Mouse (Mus musculus): ENCODE data around the gene Rin1.
A peak's percentile ranks its signal among the peaks of the same experiment; 100 is the strongest.

Gene Rin1

DNA sequence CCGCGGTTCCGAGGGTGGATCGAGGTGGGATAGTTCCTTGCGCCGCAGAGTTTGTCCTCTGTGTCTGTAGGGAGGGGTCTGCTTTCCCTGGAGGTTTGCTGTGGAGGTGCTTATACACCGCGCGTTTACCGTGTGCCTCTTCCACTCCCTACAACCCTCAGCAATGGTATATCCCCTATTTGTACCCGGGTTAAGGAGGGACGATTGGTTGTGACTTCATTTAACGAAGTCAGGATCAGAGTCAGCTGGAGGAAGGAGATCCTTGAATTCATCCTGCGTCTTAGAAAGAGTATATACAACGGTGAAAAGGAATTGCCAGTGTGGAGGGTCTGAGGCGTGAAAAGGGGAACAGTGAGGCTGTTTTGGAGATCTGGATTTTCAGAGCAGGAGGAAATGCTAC is 8.7 kb upstream of the Rin1 start:
- no peak for DNase-seq (ENCODE audit: low spot score in 2 of 2)

DNA sequence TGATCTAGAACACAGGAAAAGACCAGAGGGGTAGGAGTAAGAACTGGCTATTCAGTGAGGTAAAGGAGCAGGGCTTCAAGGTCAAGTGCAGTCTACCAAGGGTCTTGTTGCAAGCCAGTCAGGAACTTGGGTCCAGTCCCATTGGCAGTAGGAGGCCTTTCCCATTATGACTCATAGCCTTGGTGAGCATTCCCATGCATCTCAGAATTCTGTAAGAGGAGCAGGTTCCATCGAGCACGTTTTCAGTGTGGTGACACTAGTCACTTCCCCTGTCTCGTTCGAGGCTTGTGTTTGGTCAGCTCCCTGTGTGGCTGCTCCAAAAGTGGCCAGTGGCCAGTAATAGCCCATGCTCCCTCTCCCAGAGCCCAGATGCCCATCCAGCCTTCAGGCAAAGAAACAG is 4.8 kb upstream of the Rin1 start:
- no peak for DNase-seq (ENCODE audit: low spot score in 2 of 2)

DNA sequence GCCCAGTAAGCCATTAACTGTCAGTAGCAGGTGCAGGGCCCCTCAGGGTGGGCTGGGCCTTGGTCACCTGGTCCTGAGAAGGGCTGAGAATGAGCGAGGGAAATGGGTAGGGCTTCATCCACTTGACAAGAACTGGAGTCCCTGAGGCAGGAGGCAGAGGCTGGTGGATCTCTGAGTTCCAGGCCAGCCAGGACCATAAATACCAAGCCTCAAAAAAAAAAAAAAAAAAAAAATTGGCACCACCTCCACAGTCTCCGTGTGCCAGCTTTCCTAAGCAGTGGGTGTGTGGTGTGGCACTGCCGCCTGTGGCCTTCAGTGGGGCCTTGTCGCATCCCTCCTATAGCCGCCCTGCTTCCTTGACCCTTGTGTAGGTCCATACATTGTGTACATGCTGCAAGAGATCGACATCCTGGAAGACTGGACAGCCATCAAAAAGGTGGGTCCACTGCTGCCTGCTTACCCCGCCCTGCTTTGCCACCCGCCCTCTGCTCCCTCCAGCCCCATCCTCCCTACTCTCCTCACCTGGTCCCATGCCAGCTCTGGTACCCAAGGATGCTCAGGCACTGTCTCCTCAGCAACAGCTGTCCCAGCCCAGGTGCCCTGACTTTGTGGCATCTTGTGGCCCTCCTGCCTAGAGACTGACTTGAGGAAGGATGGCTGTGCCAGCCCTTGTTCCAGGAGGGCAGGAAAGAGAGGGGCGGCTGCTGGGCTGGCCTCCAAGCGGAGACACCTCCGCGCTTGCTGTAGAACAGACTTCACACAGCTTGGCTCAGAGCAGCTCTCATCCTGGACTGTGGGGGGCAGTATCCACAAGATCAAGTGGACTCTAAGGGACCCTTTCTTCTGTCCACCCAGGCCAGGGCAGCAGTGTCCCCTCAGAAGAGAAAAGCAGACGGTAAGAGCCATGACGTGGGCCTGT is 1.9 kb upstream of the Rin1 start:
- DNase-seq (ENCODE audit: low spot score in 2 of 2): no peak

DNA sequence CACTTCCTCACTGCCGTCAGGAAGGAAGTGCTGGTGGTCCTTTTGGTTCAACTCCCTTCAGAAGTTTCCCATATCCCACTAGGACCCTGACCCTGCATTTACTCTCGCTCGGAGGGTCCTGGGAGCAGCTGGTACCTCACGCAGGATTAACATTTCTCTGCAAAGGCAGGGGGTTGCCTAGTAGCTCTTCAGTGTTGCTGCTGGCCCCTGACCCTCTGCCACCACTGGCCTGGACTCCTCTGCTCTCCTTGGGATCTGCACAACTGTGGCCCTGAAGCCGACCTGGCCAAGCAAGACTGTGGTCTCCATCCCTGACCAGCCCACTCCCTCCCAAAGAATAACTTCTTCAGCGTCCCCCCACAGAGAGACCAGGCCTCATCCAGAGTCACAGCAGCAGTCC is 956 bp upstream of the Rin1 start:
- DNase-seq (ENCODE audit: low spot score in 2 of 2): no peak

DNA sequence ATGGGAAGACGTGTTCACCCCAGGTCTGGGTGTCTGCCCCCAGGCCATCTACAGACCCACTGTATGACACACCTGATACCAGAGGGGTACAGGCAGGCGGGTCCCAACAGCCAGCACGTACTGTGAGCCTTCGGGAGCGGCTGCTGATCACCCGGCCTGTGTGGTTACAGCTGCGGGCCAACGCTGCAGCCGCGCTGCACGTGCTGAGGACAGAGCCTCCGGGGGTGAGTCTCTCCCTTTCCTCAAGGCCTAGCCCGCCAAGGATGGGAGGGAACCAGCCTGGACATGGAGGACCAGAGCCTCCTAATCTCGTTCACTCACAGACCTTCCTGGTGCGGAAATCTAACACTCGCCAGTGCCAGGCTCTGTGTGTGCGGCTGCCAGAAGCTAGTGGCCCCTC is 750 bp downstream of the Rin1 start:
- no peak for DNase-seq (ENCODE audit: low spot score in 2 of 2)

DNA sequence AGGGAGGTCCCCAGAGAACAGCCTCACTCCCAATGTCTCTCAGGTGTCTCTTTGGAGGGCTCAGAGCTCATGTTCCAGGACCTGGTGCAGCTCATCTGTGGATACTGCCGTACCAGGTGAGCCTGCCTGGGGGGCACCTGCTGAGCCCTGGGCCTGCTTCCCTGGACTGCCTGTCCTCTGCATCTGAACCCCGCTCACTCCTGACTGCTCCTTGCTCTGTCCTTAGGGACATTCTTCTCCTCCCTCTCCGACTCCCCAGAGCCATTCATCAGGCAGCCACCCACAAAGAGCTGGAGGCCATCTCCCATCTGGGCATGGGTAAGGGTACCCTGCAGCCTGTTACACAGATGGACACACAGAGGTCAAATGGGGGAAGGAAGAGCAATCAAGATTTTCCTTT is 1.2 kb downstream of the Rin1 start:
- DNase-seq (ENCODE audit: low spot score in 2 of 2): no peak

DNA sequence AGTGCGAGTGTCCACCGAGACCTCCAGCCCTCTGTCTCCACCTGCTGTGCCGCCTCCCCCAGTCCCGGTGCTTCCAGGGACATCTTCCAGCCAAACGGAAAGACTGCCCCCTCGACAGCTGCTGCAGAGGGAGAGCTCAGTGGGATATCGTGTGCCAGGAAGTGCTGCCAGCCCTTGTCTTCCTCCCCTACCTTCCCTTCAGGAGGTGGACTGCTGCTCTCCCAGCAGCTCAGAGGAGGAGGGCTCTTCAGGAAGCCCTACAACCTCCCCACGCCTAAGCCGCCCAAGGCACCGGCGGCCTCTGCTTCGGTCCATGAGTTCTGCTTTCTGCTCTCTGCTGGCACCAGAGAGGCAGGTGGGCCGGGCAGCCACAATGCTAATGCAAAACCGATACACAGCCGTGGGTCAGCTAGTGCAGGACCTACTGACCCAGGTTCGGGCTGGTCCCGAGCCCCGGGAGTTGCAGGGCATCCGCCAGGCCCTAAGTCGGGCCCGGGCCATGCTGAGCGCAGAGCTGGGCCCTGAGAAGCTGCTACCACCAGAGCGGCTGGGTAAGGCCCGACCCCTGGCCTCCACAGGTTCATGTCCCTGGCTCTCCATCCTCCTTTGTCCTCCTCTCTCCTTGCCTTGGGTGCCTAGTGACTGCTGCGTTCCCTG is 2.0 kb downstream of the Rin1 start:
- no peak for DNase-seq (ENCODE audit: low spot score in 2 of 2)

DNA sequence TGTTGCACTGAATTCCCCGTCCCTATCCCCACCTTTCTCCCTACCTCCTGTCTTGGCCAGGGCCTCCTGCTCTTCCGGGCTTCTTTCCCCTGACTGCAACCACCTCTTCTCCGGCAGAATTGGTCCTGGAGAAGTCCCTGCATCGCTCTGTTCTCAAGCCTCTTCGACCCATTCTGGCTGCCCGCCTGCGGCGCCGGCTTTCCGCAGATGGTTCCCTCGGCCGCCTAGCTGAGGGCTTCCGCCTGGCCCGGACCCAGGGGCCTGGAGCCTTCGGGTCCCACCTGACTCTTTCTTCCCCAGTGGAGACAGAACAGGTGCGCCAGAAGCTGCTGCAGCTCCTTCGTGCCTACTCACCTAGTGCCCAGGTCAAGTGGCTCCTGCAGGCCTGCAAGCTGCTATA is 2.6 kb downstream of the Rin1 start:
- no peak for DNase-seq (ENCODE audit: low spot score in 2 of 2)

DNA sequence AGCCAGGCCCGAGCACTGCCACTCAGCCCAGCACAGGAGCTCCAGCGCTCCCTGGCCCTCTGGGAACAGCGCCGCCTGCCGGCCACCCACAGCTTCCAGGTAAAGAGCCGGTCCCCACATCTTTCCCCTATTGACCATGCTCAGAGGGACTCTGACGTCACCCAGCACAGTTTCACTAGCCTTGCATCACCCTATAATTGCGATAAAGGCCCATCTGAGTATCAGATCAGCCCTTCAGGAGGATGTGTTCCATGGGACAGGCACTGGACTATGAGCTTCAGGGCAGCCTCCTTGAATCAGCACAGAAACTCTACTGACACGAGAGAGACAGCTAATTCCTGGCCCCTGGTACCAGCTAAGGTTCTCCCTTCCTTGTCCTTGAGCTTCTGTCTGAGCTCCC is 3.6 kb downstream of the Rin1 start:
- no peak for DNase-seq (ENCODE audit: low spot score in 2 of 2)

DNA sequence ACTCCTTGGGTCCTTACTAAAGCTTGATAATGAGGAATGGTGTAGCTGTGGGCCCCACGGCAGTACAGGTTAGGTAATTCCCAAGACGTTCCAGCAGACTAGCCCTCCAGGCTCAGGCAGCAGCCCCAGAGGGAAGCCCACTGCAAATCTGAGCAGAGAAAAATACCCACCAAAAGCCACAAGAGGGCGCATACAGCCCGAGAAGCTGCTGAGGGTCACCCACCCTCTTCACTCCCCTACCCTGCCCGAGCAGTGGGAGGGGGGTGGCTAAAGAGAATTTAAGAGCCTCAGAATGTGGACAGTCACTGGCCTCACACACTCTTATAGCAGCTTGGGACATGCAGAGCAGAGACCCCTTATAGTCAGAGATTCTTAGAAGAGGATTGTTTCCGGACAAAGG is 6.0 kb downstream of the Rin1 start:
- DNase-seq (ENCODE audit: low spot score in 2 of 2): no peak

DNA sequence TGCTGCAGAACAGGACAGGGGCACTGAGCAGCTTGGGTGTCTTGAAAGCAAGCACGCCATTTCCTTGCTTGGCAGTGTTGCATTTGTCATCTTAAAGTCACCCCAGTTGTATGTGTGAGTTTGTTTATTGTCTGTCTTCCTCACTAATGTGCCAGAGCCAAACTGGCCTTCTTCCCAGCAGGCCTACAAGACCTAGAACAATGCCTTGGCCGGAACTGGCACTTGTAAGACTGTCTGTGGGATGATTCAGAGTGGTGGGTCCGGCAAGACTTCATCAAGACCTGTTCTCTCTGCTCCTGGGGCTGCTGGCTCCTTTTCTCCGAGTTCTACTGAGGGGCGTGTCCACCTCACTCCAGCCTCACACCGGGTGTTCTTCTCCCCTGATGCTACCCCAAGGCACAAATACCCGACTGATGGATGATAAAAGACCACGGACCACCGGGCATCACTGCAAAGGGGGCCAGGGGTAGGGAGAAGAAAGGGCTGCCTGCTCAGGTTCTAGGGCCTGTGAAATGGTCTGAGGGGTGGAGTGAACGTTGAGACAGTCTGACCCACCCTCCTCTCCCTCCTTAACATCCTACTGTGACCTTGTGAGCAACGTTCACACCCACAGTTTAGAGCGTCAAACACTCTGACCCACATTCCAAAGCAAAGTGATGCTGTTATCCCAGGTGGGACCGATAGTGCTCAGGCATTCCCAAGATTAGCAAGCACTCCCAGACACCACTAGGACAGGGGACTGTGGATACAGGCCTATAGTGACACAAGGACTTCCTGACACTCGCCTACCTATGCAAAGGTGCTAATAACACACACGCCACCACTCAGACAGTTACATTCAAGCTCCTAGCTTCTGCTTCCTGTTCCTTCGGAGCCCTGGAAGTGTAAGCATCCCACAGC is 7.8 kb downstream of the Rin1 start:
- DNase-seq (ENCODE audit: low spot score in 2 of 2): no peak

DNA sequence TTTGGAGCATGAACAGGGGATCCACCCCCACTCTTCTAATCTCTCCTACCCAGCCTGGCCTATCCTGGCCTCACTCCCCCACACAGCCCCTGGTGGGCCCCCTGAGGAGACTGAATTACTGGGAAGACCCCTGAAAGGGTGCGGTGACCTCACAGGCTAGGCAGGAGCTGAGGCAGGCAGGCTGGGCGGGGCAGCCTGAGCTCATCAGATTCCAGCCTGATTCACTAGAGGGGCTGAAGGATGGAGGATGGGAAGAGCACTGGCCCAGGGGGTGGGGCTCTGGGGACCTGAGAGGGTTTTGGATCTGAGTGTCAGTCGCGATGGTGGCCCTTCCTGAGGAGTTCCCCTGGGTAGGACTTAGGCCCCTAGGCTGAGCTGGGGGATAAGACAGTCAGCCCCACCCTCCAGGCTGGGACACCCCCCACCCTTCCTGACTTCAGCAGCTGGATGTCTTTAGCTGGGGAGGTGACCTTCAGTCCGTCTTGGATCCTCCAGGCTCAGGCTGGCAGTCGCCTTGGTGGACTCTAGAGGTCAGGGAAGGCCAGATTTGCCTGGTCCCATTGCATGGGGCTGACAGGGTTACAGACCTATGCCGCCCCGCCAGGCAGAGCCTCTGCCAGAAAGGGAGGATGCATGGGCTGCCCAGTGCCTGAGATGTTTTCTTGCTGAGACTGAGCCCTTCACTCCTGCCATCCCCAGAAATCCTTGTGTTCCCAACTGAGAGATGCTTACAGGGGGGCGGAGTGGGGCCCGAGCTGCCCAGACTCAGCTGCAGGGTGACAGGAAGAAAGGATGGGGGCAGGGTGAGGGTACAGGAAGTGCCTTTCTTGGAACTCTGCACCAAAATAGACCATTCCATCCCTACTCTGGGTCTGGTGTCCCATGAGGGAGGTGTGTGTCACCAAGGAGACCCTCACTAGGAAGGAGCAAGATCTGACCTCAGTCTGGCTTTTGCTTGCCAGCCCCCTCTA is 8.8 kb downstream of the Rin1 start:
- DNase-seq (ENCODE audit: low spot score in 2 of 2): peak in 1 of 2 experiments; percentile 42

DNA sequence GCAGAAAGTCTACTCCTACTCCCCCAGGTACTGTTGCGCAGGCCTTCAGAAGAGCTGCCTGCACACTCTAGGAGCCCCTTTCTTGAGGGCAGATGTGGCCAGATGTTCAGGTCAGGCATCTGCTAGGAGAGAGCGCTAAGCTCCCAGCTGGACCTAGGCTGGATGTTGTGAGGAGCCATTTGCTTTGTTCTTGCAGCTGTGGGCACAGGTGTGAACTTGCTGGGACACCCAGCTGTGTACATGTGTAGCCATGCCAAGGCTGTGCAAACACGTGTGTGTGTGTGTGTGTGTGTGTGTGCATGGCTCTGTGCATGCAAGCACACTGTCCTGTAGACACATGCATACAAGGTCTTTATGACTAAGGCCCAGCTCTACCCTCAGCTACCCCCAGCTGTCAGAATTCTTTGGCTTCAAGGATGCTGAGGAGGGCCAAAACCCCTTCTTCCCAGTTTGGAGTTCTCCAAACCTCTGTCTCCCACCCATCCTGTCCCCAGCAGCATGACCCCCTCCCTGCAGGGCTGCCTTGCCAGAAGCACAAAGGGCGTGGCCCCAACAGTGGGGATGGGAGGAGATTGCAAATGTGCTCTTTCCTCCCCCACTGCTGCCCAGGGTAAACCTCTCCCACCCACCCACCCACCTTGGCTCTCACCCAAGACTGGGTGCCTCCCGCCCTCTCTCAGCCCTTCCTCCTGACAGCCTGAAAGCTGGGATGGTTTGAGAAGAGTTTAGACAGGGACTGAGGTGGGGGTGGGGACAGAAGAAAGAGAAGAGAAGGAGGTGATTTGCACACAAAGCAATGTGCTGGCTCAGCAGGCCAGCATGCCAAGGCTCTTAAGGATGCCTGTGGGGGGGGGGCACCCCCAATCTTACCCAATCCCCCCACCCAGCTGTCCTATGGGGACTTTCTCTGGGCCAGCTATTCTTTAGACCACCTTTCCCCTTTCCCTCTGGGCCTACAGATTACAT is 10.4 kb downstream of the Rin1 start:
- peak; percentile 55 to 63 for DNase-seq (ENCODE audit: low spot score in 2 of 2)

DNA sequence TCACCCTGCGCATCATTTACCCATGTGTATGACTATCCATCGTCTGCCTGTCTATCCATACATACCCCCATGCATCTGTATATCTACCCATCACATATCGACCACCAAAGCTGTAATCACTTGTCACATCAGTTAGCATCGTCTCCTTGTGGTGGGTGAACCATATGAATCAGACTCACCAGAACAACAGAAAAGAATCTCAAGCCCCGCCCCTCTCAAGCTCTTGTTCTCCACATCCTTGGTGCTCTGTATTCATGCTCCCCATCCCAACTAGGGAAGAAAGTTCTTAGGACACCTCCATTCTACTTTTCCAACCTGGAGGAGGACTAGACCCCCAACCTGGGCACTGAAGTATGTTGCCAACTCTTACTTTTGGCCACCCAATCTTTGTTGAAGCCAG is 11.8 kb downstream of the Rin1 start:
- DNase-seq (ENCODE audit: low spot score in 2 of 2): no peak

DNA sequence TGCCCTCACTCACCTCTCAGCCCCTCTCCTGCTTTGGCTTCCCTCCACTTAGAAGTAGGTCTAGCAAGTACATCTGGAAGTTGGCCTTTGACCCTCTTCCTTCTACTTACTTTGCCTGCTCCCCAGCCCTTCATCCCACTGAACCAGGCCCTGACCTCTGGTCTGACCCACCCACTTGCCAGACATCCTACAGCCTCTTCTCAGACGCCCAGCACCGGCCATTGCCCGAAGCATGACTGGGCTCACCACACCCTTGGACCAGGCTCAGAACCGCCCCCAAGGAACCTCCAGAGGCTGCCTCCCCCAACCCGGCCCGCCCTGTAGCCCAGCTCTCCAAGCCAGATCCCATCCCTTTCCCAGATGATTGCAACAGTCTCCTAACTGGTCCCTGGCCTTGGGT is 12.2 kb downstream of the Rin1 start:
- DNase-seq (ENCODE audit: low spot score in 2 of 2): peak in 1 of 2 experiments; percentile 72

DNA sequence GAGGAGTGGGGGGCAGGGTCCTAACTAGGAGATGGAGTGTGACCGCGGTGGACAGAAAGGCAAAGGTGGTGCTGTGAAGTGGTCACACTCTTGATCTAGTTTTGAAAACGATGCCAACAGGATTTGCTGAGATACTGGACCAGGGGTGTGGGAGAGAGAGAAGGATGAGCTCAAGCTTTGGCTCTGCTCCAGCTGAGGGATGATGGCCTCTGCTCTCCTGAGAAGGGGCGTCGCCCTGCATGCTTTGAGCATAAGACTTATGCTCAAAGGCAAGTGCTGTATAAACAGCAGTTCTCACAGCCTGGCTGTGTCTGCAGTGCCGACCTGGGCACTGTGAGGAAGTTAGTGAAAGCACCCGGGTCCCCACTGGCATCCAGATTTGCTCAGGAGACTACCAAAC is 14.8 kb downstream of the Rin1 start:
- DNase-seq (ENCODE audit: low spot score in 2 of 2): peak in 1 of 2 experiments; percentile 51

DNA sequence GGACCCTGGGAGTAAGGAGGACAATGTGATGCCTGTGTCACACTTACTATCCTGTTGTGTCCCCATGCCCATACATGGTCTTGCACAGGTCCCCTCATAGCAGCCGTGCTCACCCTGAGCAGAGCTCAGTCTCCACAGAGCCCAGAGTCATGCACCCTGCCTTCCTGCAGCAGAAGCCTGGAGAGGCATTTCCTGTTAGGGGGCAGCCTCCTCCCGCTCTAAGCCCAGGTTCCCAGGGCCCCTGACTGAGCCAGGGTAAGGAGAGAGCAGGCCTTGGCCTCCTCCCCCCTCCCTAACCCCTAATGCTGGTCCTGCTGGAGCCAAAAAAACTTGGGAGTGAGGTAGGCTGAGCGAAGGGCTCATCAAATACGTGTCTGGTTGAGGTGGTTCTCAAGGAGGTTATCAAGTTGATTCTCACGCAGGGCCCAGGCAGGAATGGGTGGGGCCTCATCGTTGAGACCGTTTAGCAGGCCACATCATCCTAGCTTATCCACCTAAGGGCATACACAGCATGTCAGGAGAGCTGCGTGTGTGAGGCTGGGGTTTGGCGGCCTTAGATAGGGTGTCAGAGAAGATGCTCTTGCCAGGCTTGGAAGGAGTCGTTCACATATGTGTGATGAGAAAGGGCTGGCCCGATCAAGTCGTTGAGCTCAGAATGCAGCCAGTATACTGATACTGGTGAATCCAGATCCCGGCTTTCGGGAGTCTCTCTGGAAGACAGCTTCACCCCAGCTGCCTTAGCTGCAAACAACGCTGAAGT is 16.9 kb downstream of the Rin1 start:
- DNase-seq (ENCODE audit: low spot score in 2 of 2): no peak

DNA sequence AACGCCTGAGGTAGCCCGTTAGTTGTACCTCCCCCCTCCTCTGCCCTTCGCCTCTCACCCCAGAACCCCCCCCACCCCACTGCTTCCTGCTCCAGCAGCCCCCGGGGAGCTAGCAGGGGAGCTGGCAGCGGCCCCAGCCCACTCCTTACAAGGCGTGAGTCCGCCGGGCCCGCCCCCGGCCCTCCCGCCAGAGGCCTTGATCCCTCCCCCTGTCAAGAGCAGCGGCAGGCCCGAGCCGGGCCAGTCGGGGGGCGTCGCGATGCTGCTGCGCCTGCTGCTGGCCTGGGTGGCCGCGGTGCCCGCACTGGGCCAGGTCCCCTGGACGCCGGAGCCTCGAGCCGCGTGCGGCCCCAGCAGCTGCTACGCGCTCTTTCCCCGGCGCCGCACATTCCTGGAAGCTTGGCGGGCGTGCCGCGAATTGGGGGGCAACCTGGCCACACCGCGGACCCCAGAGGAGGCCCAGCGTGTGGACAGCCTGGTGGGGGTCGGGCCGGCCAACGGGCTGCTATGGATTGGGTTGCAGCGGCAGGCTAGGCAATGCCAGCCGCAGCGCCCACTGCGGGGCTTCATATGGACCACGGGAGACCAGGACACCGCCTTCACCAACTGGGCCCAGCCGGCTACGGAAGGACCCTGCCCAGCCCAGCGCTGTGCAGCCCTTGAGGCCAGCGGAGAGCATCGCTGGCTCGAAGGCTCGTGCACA is 17.7 kb downstream of the Rin1 start, which contains the start of gene Cd248:
Gene Cd248, plus strand, starts transcription at position 212 of the 703 bp plus-strand sequence.
- peak in 1 of 2 experiments; percentile 76 for DNase-seq (ENCODE audit: low spot score in 2 of 2)

Data from urinary bladder, postnatal 36 days (tissue).